Mouse (Mus musculus): ENCODE data around the gene Slc22a14. TPM values are rescaled to one million over a fixed set of nuclear protein-coding genes. Genes with fewer than 3 reads are reported as not detected.

Gene Slc22a14
- polyA plus RNA-seq, 1 experiment from 2014 or later: not detected

GRCm38 (mm10) chr9:119401351-119401750 is 36.0 kb upstream of the Slc22a14 start:
- WGBS: 9% methylated on average over 7 of the region's 7 CpGs
- no peak; the same call in 1 of the 2 replicates for ATAC-seq (ENCODE audit: insufficient number of reproducible peaks, low FRiP score, low TSS enrichment, low read depth)

DNA sequence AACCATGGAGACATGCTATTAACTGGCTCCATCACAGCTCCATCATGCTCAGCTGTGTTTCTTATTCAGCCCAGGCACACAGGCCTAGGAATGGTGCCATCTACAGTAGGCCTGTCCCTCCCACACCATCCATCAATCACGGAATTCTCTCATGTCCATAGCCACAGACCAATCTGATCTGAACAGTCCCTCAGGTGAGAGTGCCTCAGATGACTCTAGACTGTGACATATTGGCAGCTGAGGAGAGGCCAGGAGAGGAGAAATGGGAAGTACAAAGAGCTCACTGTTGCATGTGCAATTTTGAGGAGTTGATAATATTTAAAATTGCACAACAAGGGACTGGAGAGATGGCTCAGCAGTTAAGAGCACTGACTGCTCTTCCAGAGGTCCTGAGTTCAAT is 29.5 kb upstream of the Slc22a14 start:
- H3K27ac ChIP-seq (replicated peaks; ENCODE audit: low read depth, low read length): no peak overlapping the region
- no peak overlapping the region for H3K4me3 ChIP-seq (ENCODE audit: low read depth, low read length)
- DNase-seq (ENCODE audit: low spot score) (no peak), ATAC-seq (ENCODE audit: insufficient number of reproducible peaks, low FRiP score, low TSS enrichment, low read depth) (no peak)
- H3K9me3 ChIP-seq (ENCODE audit: control insufficient read depth, low read length): no peaks in the 10 kb centered on the region
- no peak overlapping the region for H3K9ac ChIP-seq (ENCODE audit: low read length)
- H3K4me1 ChIP-seq (ENCODE audit: control insufficient read depth, insufficient read depth, low read length): 0 out of 2 replicates have a peak, but pooled peaks cover 3% of the 10 kb centered on the region
- no peak overlapping the region for H3K4me2 ChIP-seq (ENCODE audit: low read depth, severe bottlenecking)
- no peaks in the 10 kb centered on the region for H3K27me3 ChIP-seq (ENCODE audit: control insufficient read depth, insufficient read depth, low read length)
- no peaks in the 10 kb centered on the region; the same call in 1 of the 2 replicates for H3K36me3 ChIP-seq (ENCODE audit: control insufficient read depth, insufficient read depth, low read length)
- WGBS: 79% methylated on average over 1 of the region's 1 CpGs

More at GRCm38 (mm10) chr9:119401351-119401750, 36.0 kb upstream of the Slc22a14 start:
- Histone ChIP-seq H3K4me2 (ENCODE audit: low read depth, severe bottlenecking) (peak overlapping the region; percentile 59), H3K36me3 (ENCODE audit: control insufficient read depth, insufficient read depth, low read length) (no peaks in the 10 kb centered on the region), H3K4me1 (ENCODE audit: control insufficient read depth, insufficient read depth, low read length) (peaks cover 11% of the 10 kb centered on the region), H3K27me3 (ENCODE audit: control insufficient read depth, insufficient read depth, low read length) (no peaks in the 10 kb centered on the region), H3K27ac (replicated peaks; ENCODE audit: low read depth, low read length) (no peak overlapping the region), H3K9ac (ENCODE audit: low read length) (0 out of 2 replicates have a peak overlapping the region, but pooled peaks have one; percentile 22), H3K4me3 (ENCODE audit: low read depth, low read length) (peak overlapping the region; percentile 93), H3K9me3 (ENCODE audit: control insufficient read depth, low read length) (no peaks in the 10 kb centered on the region)
- no peak for DNase-seq (ENCODE audit: low spot score)

GRCm38 (mm10) chr9:119390214-119390613 is 24.9 kb upstream of the Slc22a14 start:
- no peak overlapping the region for H3K27ac ChIP-seq (replicated peaks; ENCODE audit: low read depth, low read length)
- H3K9ac ChIP-seq (ENCODE audit: low read length): no peak overlapping the region
- ATAC-seq (ENCODE audit: insufficient number of reproducible peaks, low FRiP score, low TSS enrichment, low read depth): no peak
- H3K4me2 ChIP-seq (ENCODE audit: low read depth, severe bottlenecking): no peak overlapping the region
- no peak for DNase-seq (ENCODE audit: low spot score)
- H3K9me3 ChIP-seq (ENCODE audit: control insufficient read depth, low read length): no peaks in the 10 kb centered on the region
- H3K4me1 ChIP-seq (ENCODE audit: control insufficient read depth, insufficient read depth, low read length): no peaks in the 10 kb centered on the region
- WGBS: 84% methylated on average over 2 of the region's 2 CpGs
- H3K4me3 ChIP-seq (ENCODE audit: low read depth, low read length): no peak overlapping the region
- no peaks in the 10 kb centered on the region for H3K27me3 ChIP-seq (ENCODE audit: control insufficient read depth, insufficient read depth, low read length)
- no peaks in the 10 kb centered on the region; the same call in 1 of the 2 replicates for H3K36me3 ChIP-seq (ENCODE audit: control insufficient read depth, insufficient read depth, low read length)

GRCm38 (mm10) chr9:119388956-119389355 is 23.6 kb upstream of the Slc22a14 start:
- Histone ChIP-seq H3K4me3 (ENCODE audit: low read depth, low read length) (no peak overlapping the region), H3K36me3 (ENCODE audit: control insufficient read depth, insufficient read depth, low read length) (no peaks in the 10 kb centered on the region; the same call in 1 of the 2 replicates), H3K27ac (replicated peaks; ENCODE audit: low read depth, low read length) (no peak overlapping the region), H3K9me3 (ENCODE audit: control insufficient read depth, low read length) (no peaks in the 10 kb centered on the region), H3K9ac (ENCODE audit: low read length) (no peak overlapping the region), H3K4me1 (ENCODE audit: control insufficient read depth, insufficient read depth, low read length) (no peaks in the 10 kb centered on the region), H3K27me3 (ENCODE audit: control insufficient read depth, insufficient read depth, low read length) (no peaks in the 10 kb centered on the region), H3K4me2 (ENCODE audit: low read depth, severe bottlenecking) (no peak overlapping the region)
- 48% methylated on average over 5 of the region's 5 CpGs for WGBS
- no peak for ATAC-seq (ENCODE audit: insufficient number of reproducible peaks, low FRiP score, low TSS enrichment, low read depth)
- peak; percentile 70 for DNase-seq (ENCODE audit: low spot score)

- no peak overlapping the region for H3K9ac ChIP-seq (ENCODE audit: low read length)
- H3K27me3 ChIP-seq (ENCODE audit: control insufficient read depth, insufficient read depth, low read length): no peaks in the 10 kb centered on the region
- DNase-seq (ENCODE audit: low spot score) (no peak), ATAC-seq (ENCODE audit: insufficient number of reproducible peaks, low FRiP score, low TSS enrichment, low read depth) (no peak)
- no peaks in the 10 kb centered on the region for H3K4me1 ChIP-seq (ENCODE audit: control insufficient read depth, insufficient read depth, low read length)
- no peaks in the 10 kb centered on the region for H3K9me3 ChIP-seq (ENCODE audit: control insufficient read depth, low read length)
- no peak overlapping the region for H3K27ac ChIP-seq (replicated peaks; ENCODE audit: low read depth, low read length)
- no peak overlapping the region for H3K4me2 ChIP-seq (ENCODE audit: low read depth, severe bottlenecking)
- H3K36me3 ChIP-seq (ENCODE audit: control insufficient read depth, insufficient read depth, low read length): no peaks in the 10 kb centered on the region
- WGBS: 78% methylated on average over 6 of the region's 6 CpGs
- H3K4me3 ChIP-seq (ENCODE audit: low read depth, low read length): no peak overlapping the region
Observed at GRCm38 (mm10) chr9:119382603-119383002, 17.2 kb upstream of the Slc22a14 start.

DNA sequence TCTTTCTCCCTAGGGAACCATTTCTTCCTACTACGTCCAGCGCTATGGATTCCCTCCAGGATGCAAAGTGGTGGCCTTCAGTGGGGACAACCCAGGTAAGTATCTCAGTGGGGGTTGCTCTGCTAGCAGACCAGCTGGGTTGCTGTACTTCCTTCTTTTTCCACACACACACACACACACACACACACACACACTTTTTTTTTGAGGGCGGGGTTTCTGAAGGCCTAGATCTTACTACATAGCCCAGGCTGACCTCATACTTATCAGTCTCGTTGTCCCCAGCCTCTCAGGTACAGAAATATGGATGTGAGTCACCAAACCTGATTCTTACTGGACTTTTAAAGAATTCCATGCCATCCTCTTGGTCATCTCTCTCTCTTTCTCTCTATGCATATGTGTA is 12.9 kb upstream of the Slc22a14 start:
- WGBS: 89% methylated on average over 4 of the region's 4 CpGs
- no peaks in the 10 kb centered on the region for H3K36me3 ChIP-seq (ENCODE audit: control insufficient read depth, insufficient read depth, low read length)

GRCm38 (mm10) chr9:119375556-119375955 is 10.2 kb upstream of the Slc22a14 start:
- H3K4me2 ChIP-seq (ENCODE audit: low read depth, severe bottlenecking): no peak overlapping the region
- H3K36me3 ChIP-seq (ENCODE audit: control insufficient read depth, insufficient read depth, low read length): no peaks in the 10 kb centered on the region
- H3K9me3 ChIP-seq (ENCODE audit: control insufficient read depth, low read length): no peaks in the 10 kb centered on the region
- no peaks in the 10 kb centered on the region for H3K27me3 ChIP-seq (ENCODE audit: control insufficient read depth, insufficient read depth, low read length)
- H3K27ac ChIP-seq (replicated peaks; ENCODE audit: low read depth, low read length): 0 out of 2 replicates have a peak overlapping the region, but pooled peaks have one; percentile 8
- ATAC-seq (ENCODE audit: insufficient number of reproducible peaks, low FRiP score, low TSS enrichment, low read depth): no peak
- no peak overlapping the region for H3K9ac ChIP-seq (ENCODE audit: low read length)
- WGBS: 55% methylated on average over 6 of the region's 6 CpGs
- H3K4me3 ChIP-seq (ENCODE audit: low read depth, low read length): no peak overlapping the region
- H3K4me1 ChIP-seq (ENCODE audit: control insufficient read depth, insufficient read depth, low read length): no peaks in the 10 kb centered on the region
- DNase-seq (ENCODE audit: low spot score): no peak

More for the DNA sequence above, 12.9 kb upstream of the Slc22a14 start:
- no peak overlapping the region for H3K4me2 ChIP-seq (ENCODE audit: low read depth, severe bottlenecking)
- ATAC-seq (ENCODE audit: insufficient number of reproducible peaks, low FRiP score, low TSS enrichment, low read depth): no peak
- H3K9ac ChIP-seq (ENCODE audit: low read length): no peak overlapping the region
- H3K27me3 ChIP-seq (ENCODE audit: control insufficient read depth, insufficient read depth, low read length): no peaks in the 10 kb centered on the region
- no peak for DNase-seq (ENCODE audit: low spot score)
- no peaks in the 10 kb centered on the region for H3K4me1 ChIP-seq (ENCODE audit: control insufficient read depth, insufficient read depth, low read length)
- H3K27ac ChIP-seq (replicated peaks; ENCODE audit: low read depth, low read length): no peak overlapping the region
- no peaks in the 10 kb centered on the region for H3K9me3 ChIP-seq (ENCODE audit: control insufficient read depth, low read length)
- no peak overlapping the region for H3K4me3 ChIP-seq (ENCODE audit: low read depth, low read length)

DNA sequence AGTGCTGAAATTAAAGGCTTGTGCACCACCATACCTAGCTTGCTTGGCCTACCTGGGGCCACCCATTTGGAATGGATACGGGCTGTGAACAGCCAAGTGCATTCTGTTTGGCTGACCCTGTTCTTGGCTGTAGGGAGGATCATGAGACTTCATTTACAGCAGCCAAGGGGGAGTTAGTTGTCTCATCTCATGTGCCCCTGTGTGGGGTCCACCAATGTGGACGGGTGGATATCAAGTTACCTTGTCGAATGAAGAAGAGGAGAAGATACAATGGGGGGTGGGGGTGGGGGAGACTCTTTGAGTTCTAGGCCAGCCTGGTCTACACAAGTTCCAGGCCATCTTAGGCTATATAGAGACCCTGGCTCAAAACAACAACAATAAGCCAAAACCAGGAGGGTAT is 9.7 kb upstream of the Slc22a14 start:
- H3K4me3 ChIP-seq (ENCODE audit: low read depth, low read length): no peak overlapping the region
- DNase-seq (ENCODE audit: low spot score) (no peak), ATAC-seq (ENCODE audit: insufficient number of reproducible peaks, low FRiP score, low TSS enrichment, low read depth) (no peak)
- H3K9ac ChIP-seq (ENCODE audit: low read length): no peak overlapping the region
- H3K9me3 ChIP-seq (ENCODE audit: control insufficient read depth, low read length): no peaks in the 10 kb centered on the region
- WGBS: 72% methylated on average over 3 of the region's 3 CpGs
- H3K27ac ChIP-seq (replicated peaks; ENCODE audit: low read depth, low read length): no peak overlapping the region
- H3K4me2 ChIP-seq (ENCODE audit: low read depth, severe bottlenecking): no peak overlapping the region
- no peaks in the 10 kb centered on the region for H3K27me3 ChIP-seq (ENCODE audit: control insufficient read depth, insufficient read depth, low read length)
- no peaks in the 10 kb centered on the region for H3K4me1 ChIP-seq (ENCODE audit: control insufficient read depth, insufficient read depth, low read length)
- H3K36me3 ChIP-seq (ENCODE audit: control insufficient read depth, insufficient read depth, low read length): no peaks in the 10 kb centered on the region

GRCm38 (mm10) chr9:119371251-119371650 is 5.9 kb upstream of the Slc22a14 start:
- WGBS: 25% methylated on average over 4 of the region's 4 CpGs
- no peaks in the 10 kb centered on the region for H3K36me3 ChIP-seq (ENCODE audit: control insufficient read depth, insufficient read depth, low read length)

More at GRCm38 (mm10) chr9:119371251-119371650, 5.9 kb upstream of the Slc22a14 start:
- Histone ChIP-seq H3K4me3 (ENCODE audit: low read depth, low read length) (no peak overlapping the region), H3K9ac (ENCODE audit: low read length) (no peak overlapping the region), H3K4me1 (ENCODE audit: control insufficient read depth, insufficient read depth, low read length) (no peaks in the 10 kb centered on the region), H3K27ac (replicated peaks; ENCODE audit: low read depth, low read length) (no peak overlapping the region), H3K27me3 (ENCODE audit: control insufficient read depth, insufficient read depth, low read length) (no peaks in the 10 kb centered on the region), H3K9me3 (ENCODE audit: control insufficient read depth, low read length) (no peaks in the 10 kb centered on the region), H3K4me2 (ENCODE audit: low read depth, severe bottlenecking) (no peak overlapping the region)
- ATAC-seq (ENCODE audit: insufficient number of reproducible peaks, low FRiP score, low TSS enrichment, low read depth) (no peak), DNase-seq (ENCODE audit: low spot score) (no peak)

Measured in limb, embryonic 11.5 days (tissue).